Mouse (Mus musculus): Measurements from ENCODE around the gene Gm9736.
"Not testable (repeated sequence)": the region's sequence is repeated elsewhere in the genome, so short reads cannot be mapped to it uniquely, and the experiment has no call there.

Gm9736 gene

GRCm38 (mm10) chr10:77726186-77726585, 25.0 kb downstream of the Gm9736 start, which contains the start of gene Gm10100:
Gene Gm10100, plus strand, starts transcription at chr10:77726486.
- DNase-seq (ENCODE audit: low spot score): no peak

- DNase-seq (ENCODE audit: low spot score): no peak
These were observed 26.3 kb downstream of the Gm9736 start for GRCm38 (mm10) chr10:77724855-77725254.

GRCm38 (mm10) chr10:77720299-77720698, 30.9 kb downstream of the Gm9736 start, which contains the start of gene Krtap12-1:
Gene Krtap12-1, plus strand, starts transcription at chr10:77720599.
- DNase-seq (ENCODE audit: low spot score): not testable (repeated sequence)

- DNase-seq (ENCODE audit: low spot score): no peak
These were observed 35.6 kb downstream of the Gm9736 start, which contains the start of gene Gm10142 for GRCm38 (mm10) chr10:77715507-77715906. Gene Gm10142, plus strand, starts transcription at chr10:77715807.

GRCm38 (mm10) chr10:77713734-77714133, 37.4 kb downstream of the Gm9736 start:
- no peak for DNase-seq (ENCODE audit: low spot score)

GRCm38 (mm10) chr10:77711157-77711556, 40.0 kb downstream of the Gm9736 start, which contains the start of gene Gm10024:
Gene Gm10024, plus strand, starts transcription at chr10:77711457.
- DNase-seq (ENCODE audit: low spot score): not testable (repeated sequence)

GRCm38 (mm10) chr10:77709831-77710230, 41.3 kb downstream of the Gm9736 start:
- no peak for DNase-seq (ENCODE audit: low spot score)

- DNase-seq (ENCODE audit: low spot score): no peak
These were observed 44.8 kb downstream of the Gm9736 start, which contains the start of gene Gm10272 for GRCm38 (mm10) chr10:77706326-77706725. Gene Gm10272, plus strand, starts transcription at chr10:77706626.

All from urinary bladder, postnatal 10 days (tissue).